Mouse (Mus musculus) v-Abl transformed pro-B cells (cell line): ENCODE results near the gene Ss18l1.

ENCODE experiments used
- in situ Hi-C, 2 experiments: fragments of 400-800 bp; cut with MboI; formaldehyde crosslinking; loops; one replicate each; pipeline ENCODE4 v1.15.1; 2025; ENCODE audit not compliant: unreplicated experiment in 2 of 2

The Ss18l1 gene

DNA sequence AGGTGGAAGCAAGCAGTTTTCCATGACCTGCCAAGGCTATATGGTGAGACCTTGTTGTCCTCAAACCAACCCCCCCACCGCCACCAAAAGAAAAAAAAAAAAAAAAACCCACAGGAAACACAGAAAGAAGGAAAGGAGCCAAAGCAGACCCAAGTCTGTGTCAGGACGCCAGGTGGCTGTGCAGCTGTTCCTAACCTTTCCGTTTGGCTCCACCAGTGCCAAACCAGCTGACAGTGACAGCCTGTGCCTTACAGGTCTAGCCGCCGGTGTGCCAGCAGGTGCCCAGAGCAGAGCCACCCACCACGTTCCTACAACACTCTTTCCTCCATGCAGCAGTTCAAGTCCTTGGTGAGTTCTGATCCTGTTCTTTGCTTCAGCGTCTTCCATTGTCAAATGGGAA lies 30.6 kb downstream of the Ss18l1 start:
- in situ Hi-C loops: no loop called here

DNA sequence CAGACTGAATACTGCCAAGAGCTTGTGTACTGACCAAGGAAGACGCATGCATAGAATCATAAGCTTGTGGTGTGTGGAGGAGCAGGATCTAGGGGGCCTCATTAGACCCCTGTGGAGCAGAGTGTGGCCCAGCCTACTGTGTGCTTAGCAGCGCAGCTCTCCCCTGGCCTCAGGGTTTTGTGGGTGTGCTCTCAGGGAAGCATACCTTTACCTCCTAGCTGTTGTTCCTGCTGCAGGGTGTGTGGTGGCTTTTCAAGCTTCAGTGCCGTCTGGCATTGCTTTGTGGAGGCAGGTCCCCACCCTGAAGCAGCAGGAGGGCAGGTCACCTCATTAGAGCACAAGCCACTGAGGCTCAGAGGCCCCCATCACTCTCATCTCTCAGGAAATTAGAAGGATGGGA lies 35.3 kb downstream of the Ss18l1 start:
- in situ Hi-C loops: loop anchor here in 1 of 2 experiments (5.0 kb wide), 1 partner anchor 35 kb away; no protein-coding TSS in a partner anchor

DNA sequence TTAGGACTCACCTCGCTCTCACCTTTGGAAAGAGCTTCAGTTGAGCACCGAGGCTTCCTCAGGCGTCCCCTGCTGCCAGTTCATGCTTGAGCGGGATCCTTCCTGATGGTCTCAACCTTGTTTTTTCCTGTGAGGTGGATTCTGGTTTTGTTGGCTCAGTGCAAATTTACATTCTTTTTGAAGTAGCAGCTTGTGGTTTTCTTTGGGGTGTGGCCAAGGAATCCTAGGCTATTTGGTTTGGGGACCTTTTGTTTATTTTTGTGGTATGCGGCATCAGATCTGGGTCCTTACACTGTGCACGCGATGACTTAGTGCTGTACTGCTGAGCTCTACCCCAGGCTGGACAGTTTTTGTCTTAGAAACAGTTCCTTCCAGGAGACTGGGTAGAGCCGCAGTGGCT lies 38.4 kb downstream of the Ss18l1 start:
- in situ Hi-C loops: no loop called here

DNA sequence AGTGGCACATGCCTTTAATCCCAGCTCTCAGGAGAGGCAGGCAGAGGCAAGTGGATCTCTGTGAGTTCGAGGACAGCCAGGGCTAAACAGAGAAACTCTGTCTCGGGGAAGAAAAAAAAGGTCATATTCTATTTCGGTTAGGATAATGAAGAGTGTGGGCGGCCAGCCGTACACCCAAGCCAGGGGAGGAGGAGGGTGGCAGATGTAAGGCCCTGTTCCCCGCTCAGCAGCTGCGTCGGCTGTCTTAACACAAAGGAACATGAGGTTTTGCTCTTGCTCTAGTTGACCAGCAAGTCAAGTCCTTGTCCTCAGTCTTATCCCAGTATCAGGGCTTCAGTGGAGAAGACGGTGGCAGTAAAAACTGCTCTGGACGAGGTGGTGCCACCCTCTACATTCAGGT lies 40.8 kb downstream of the Ss18l1 start:
- in situ Hi-C loops: no loop called here

DNA sequence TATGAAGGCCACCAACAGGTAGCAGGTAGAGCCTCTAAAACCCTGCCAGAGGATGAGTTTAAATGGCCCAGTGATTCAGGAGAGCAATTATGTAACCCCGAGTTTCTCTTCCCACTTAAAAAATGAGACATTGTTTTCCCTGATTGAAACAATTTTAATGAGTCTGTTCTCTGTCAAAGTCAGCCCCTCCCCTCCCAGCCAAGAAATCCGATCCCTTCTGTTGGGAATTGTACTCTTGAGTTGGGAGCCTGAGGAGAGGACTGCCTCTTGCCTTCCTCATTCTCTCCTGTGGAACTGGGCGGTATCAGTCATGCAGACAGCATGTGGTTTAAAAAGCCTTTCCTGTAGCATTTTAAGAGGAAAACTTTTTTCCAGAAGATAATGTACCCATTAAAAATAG lies 42.3 kb downstream of the Ss18l1 start:
- in situ Hi-C loops: no loop called here

DNA sequence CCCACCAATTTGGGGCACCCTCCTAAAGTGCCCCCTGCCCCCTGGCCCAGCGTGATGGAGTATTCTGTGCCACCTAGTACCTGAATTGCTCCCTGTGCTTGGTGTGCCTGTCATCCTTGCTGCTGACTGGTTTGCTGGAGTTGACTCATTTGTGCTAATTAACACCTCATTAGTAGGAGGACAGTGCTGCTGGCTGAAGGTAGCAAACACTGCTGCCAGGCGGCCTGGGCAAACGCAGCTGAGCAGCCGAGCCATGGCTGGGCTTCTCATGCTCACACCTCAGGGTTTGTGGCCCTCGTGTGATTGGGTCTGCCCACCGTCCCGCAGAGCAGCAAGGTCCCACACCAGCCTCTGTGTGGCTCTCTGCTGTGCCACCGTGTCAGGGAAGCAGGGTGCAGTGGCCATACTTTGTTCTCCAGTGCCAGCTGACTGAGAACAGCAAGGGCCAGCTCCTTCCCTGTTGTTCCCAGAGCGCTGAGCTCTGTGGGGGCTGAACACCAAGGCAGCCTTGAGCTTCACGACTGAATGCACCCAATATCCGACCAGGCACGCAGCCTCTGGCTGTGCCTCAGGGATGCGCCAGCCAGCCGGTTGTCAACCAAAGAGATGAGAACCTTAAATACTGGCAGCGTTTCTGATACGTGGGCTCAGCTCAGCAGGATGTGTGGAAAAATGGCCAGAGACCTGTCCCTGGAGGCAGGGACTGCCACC lies 43.8 kb downstream of the Ss18l1 start:
- in situ Hi-C loops: no loop called here

DNA sequence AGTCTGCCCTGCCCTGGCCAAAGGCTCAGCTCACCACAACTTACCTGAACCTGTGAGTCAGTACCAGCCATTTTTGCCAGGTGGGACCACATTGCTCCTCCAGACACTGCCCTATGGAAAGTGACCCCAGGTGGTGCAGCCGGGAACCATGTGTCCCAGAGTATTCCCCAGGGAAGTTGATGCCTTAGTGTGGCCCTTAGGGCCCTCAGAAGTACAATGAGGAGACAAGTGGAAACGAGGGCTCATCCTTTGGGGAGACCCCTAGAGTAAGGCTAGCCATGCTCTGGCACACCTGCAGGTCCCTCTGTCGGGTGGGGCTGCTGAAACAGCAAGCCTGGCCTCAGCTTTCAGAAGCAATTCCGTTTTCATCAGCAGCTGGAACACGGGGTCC lies 44.3 kb downstream of the Ss18l1 start:
- in situ Hi-C loops: no loop called here

DNA sequence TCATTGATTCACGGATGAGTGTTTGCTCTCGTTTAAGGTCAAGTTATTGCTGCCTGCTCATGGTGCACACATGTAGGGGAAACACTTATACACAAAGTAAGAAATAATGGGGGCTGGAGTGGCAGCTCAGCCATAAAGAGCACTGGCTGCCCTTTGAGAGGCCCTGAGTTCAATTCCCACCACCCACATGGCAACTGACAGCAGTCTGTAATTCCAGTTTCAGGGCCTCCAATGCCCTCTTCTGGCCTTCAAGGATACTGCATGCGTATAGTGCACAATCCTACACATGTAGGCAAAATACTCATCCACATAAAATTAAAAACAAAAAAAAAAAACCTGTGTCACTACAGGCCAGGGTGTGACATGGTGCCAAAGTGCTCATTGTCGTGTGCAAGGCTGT lies 45.2 kb downstream of the Ss18l1 start:
- in situ Hi-C loops: no loop called here

DNA sequence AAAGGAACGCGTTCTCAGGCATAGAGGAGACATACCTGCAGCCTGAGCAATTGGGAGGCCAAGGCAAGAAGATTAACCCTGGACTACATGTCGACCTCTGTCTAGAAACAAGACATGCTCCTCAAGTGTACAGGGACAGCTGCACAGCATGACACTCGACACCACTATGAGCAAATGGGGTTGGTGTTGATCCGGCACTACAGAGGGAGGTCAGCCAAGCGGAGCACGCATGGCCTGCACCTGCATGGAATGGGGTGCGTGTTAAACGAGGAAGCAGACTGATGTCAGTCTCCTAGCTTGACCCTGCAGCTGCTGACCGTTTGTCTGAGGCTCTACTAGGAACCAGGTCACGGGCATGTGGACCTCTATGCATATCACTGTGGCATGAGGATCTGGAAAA lies 48.0 kb downstream of the Ss18l1 start:
- in situ Hi-C loops: no loop called here

DNA sequence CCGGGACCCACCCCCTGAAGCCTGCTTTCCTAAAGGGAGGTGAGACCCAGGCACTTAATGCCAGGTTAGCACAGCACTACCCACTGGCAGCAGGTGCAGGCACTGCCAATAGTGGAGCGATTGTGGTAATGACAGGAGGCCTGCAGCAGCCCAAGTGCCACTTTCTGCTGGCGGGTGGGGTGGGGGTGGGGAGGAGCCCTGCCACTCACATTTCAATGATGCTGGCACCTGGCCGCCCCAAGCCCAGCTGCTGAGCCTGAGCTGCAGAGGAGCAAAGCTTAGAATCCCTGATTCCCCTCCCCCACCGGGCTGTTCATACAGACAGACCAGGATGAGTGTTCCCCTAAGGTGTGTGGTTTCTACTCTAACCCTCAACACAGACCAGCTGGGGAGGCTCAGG lies 53.4 kb downstream of the Ss18l1 start:
- in situ Hi-C loops: no loop called here

DNA sequence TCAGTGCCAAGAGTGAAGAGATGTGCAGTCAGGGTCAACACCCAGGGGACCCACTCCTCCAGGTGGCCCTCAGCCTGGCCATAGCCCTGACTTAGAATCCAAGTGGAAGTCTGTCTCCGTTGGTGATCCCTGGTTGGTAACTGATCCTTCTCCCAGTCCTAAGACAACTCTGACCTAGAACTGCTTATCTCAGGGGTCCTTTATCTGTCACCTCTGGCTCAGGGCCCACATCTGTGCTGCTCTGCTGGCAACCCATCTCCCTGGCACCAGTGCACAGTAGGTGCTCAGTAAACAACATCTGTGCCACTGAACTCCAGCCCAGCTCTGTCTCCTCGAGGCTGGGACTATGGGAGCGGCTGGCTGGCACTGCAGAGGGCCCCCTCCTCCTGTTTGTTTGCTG lies 55.3 kb downstream of the Ss18l1 start:
- in situ Hi-C loops: no loop called here

DNA sequence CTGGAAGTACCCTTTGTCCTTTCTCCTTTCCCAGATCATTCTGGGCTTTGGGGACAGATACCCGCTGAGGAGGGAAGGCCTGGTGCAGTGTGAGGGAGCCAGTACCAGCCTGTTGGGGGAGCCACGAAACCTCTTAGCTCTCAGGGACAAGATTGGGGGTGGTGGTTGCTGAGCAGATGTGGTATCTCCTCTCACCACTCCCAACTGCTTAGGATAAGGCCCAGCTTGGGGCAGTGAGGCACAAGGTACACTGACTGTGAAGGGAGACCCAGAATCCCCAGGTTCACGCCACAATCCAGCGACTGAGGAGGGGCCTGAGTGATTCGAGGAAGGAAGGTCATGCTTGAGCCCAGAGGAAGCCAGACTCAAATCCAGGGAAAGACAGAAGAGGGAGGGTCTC lies 55.9 kb downstream of the Ss18l1 start:
- in situ Hi-C loops: no loop called here

DNA sequence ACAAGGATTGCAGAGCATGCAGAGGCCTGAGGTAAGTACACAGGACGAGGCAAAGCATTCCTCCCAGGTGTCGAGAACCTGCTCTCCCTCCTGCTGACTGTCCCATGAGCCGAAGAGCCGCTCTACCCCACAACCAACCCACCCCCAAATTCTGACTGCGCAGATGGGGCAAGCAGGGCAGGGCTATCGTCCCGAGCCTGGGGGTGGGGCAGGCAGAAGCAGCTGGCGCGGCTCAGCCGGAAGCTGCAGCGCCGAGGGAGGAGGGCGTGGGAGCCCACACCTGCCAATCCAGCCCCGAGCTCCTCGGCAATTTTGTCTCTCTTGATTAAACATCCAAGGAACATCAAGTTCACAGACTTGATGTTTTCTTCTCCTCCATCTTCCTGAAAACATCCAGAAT lies 57.2 kb downstream of the Ss18l1 start:
- in situ Hi-C loops: no loop called here

DNA sequence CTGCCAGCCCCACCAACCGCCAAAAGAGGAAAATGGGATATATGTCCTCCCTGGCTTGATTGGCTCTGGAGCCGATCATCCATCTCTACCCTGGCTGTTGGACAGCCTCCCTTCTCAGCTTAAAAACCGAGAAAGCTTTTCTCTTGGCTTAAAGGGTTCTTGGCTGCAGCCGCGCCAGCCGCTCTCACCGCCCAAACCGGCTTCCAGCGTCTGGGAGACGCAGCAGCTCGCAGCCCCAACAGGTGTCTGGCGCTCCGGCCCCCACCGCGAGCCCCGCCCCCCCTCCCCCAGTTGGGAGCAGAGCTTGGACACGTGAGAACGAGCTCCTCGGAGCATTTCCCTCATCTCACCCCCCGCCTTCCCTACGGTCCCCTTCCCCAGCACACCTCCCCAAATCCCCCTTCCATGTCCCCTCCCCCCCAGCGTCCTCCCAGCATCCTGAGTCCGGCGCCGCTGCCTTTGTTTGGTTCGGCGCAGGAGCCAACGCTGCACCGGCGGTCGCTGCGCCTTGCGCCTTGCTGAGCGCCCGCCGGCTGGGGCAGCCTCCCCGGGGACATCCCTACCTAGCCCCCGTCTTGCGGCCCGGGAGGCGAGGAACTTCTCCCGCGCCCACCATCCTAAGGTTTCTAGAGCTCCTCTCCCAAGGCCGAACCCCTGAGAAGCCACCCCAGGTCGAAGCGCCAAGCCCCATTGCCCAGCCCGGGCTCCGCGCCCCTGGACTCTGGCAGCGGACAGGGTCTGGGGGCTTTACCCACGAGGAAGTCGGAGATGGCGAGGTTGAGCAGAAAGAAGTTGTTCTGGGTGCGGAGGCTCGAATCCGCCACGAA lies 61.1 kb downstream of the Ss18l1 start:
- in situ Hi-C loops: no loop called here

DNA sequence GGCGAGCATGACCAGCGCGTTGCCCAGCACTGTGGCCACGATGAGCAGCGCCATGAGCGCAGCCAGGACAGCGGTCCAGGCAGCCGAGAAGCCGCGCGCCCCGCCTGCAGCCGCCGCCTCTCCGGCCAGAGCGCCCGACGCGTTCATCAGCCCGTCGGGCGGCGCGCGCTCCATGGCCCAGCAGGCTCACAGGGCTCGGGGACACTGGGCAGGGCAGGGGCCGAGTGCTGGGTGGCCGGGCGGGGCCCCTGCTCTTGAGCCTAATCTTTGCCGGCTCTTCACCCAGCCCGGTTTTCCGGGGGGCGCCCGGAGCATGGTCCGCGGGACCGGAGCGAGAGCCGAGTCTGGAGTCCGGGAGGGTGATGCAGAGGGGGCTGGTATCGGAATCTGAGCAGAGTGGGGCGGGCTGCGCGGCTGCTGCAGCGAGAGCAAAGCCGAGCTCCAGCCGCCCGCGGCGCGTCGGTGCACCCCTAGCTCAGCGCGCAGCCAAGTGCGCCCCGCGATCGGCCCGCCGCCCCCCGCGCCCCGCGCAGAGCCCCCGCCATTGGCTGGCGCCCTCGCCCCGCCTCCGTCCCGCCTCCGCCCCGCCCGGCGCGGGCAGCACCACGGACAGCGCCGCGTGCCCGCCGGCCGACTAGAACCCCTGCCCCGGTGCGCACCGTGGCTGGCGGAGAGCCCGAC lies 61.8 kb downstream of the Ss18l1 start, which contains the start of gene Hrh3:
Hrh3 (minus strand) TSS at position 511 of the 681 bp plus-strand sequence.
- in situ Hi-C loops: no loop called here

DNA sequence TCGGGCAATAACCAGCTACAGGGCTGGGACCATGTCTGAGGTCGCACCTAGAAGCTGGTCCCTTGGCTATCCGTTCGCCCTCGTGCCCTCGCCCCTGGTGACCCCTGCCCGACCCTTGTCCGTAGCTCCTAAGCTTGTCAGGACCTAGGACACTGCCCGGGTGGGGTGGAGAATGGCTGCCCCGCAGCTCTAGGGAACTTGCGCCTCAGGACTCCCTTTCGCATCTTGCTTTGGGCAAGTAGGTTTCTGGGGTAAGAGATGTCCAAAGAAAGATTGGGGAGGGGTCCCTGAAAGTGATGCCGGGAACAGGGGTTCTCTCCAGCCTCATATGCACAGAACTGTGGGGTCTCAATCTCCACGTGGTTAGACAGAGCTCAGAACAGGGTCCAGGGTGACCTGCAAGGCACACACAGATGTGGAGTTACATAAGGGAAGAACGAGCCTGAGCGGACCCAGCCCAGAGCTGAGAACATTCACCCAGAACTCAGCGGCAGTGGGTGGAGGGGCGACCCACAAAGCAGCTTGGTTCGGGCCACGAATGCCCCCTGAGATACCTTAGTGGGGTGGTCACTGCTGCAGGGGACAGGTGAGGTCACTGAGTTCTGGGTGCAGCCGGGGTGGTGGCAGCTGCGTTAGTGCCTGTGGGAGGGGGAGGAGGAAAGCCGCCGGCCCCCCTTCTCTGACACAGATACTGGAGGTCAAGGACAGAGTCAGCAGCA lies 62.5 kb downstream of the Ss18l1 start:
- in situ Hi-C loops: no loop called here

DNA sequence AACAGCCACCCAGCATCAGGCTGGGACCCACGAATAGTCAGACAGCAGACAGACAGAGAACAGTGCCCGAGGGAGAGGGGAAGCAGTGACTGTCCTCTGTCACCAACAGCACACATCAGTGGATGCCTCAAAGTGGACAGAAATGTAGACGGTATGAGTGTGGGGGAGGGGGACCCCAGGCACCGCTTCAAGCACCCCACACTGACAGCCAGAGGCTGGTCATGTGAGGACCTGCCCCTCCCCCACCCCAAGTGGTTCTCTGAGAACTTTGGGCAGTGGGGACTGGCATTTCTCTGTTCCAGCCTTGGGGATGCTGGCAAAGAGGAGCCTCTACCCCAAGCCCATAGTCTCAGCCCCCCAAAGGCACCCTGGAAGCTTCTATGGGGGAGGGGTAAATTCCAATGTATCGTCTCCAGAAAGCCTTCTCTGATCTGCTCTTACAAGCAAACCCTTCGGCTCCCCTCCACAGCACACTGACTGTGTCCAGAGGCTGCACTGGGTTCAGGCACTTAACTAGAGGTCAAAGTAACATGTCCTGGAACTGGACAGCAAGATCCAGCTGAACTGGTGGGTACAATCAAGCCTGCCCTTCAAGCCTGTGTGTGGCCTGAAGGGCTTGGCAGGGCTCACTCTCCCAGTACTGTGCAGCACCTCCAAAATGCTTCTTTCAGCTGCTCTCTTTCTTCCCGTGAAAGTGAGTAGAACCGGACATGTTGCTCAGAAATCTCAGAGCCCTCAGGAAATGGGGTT lies 63.3 kb downstream of the Ss18l1 start:
- in situ Hi-C loops: no loop called here

DNA sequence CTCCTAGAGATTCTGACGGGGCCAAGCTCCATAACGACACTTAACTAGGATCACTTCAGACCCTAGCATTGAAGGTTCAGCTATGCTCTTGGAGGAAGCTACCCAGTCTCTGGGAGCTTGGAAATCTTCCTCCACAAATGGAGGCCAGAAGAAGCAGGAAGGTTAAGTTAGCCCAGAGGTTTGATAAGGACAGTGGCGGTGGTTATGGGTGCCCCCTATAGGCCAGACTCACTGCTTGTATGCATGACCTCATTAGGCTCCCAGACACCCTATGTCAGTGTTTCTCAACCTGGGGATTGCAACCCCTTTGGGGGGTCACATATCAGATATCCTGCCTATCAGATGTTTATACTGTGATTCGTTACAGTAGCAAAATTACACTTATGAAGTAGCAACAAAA lies 64.8 kb downstream of the Ss18l1 start:
- in situ Hi-C loops: no loop called here

DNA sequence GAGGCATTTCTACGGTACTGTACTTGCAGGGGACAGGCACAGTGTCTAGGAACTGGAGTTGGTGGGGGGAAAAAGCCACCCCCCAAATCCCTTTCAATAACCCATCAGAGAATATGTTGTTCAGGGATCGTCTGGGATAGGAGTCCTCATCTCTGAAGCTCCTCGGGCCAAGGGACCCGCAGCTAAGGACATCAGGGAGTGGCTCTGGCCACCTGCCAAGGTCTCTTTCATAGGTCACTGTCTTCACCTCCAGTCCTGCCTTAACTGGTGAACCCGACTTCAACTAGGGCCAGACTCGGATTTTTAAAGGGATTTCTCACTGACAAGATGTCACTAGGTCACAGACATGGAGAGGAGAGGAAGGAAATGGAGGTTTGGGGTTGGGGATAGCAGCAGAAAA lies 66.0 kb downstream of the Ss18l1 start:
- in situ Hi-C loops: no loop called here
